Mouse (Mus musculus) liver, embryonic 12.5 days (tissue): ENCODE measurements around the gene Tmem150a. TPM values are rescaled to one million over a fixed set of nuclear protein-coding genes. Genes with fewer than 3 reads are reported as not detected.

Experiments used
- ATAC-seq: fragments of 200-750 bp; cut with Nextera tagmentation; 2 replicates; pipeline ENCODE4 v1.8.0; 2017; ENCODE audit warnings: moderate number of reproducible peaks, mild to moderate bottlenecking, moderate library complexity
- H3K27ac ChIP-seq: fragments of 300-500 bp; sonication (generic); 2 replicates; pipeline ENCODE4 v1.5.1; 2016; ENCODE audit warnings: mild to moderate bottlenecking
- H3K27me3 ChIP-seq: fragments of 300-500 bp; sonication (generic); replicated peaks from 2 replicates; pipeline ENCODE4 v1.6.1; 2016; ENCODE audit warnings: mild to moderate bottlenecking, moderate library complexity
- H3K36me3 ChIP-seq: fragments of 300-500 bp; sonication (generic); 2 replicates; pipeline ENCODE4 v1.6.1; 2016; ENCODE audit warnings: mild to moderate bottlenecking, moderate library complexity
- H3K4me1 ChIP-seq: fragments of 300-500 bp; sonication (generic); 2 replicates; pipeline ENCODE4 v1.6.1; 2016
- H3K4me2 ChIP-seq: fragments of 300-500 bp; sonication (generic); 2 replicates; pipeline ENCODE4 v1.6.1; 2016; ENCODE audit warnings: mild to moderate bottlenecking, moderate library complexity
- H3K4me3 ChIP-seq: fragments of 300-500 bp; sonication (generic); 2 replicates; pipeline ENCODE4 v1.5.1; 2016; ENCODE audit warnings: mild to moderate bottlenecking, moderate library complexity
- H3K9ac ChIP-seq: fragments of 300-500 bp; sonication (generic); 2 replicates; pipeline ENCODE4 v1.6.1; 2016; ENCODE audit warnings: mild to moderate bottlenecking, moderate library complexity
- H3K9me3 ChIP-seq: fragments of 300-500 bp; sonication (generic); replicated peaks from 2 replicates; pipeline ENCODE4 v1.6.1; 2016; ENCODE audit warnings: mild to moderate bottlenecking, moderate library complexity
- WGBS: fragments of 180-500 bp; shearing (Covaris S2); methylation state at CpG from one replicate; pipeline ENCODE4 v1.1.7; 2016; ENCODE audit not compliant: insufficient replicate concordance; 5-methylcytosine and 5-hydroxymethylcytosine counted together
- polyA plus RNA-seq: library from polyadenylated mRNA; unstranded; fragments of >200 nt; fragmentation: Nextera tagmentation; extraction: Ambion mirVana; gene quantifications from 2 replicates; pipeline ENCODE4 v1.2.1, GENCODE M21; 2016

The Tmem150a gene
- polyA plus RNA-seq, 1 experiment from 2014 or later = 33.1 TPM

GRCm38 (mm10) chr6:72378510-72379234 is 23.4 kb downstream of the Tmem150a start:
- no peaks in the 10 kb centered on the region for H3K9me3 ChIP-seq
- H3K9ac ChIP-seq = peak overlapping the region; percentile 88
- H3K27ac ChIP-seq = peak overlapping the region; percentile 94
- H3K4me3 ChIP-seq = peak overlapping the region; percentile 79
- H3K36me3 ChIP-seq = peaks cover 16% of the 10 kb centered on the region; the same call in 1 of the 2 replicates
- no peak for ATAC-seq
- no peaks in the 10 kb centered on the region for H3K27me3 ChIP-seq
- H3K4me1 ChIP-seq = peaks cover 94% of the 10 kb centered on the region
- WGBS = 58% methylated on average over 8 of the region's 8 CpGs
- H3K4me2 ChIP-seq = peak overlapping the region; percentile 84

- H3K27me3 ChIP-seq = no peaks in the 10 kb centered on the region
- peaks cover 21% of the 10 kb centered on the region for H3K36me3 ChIP-seq
- peaks cover 94% of the 10 kb centered on the region for H3K4me1 ChIP-seq
- no peaks in the 10 kb centered on the region for H3K9me3 ChIP-seq
- peak overlapping the region; percentile 84 for H3K4me2 ChIP-seq
- peak; percentile 25 for ATAC-seq
- WGBS = 14% methylated on average over 7 of the region's 7 CpGs
- H3K9ac ChIP-seq = peak overlapping the region; percentile 88
- peak overlapping the region; percentile 94 for H3K27ac ChIP-seq
- peak overlapping the region; percentile 79 for H3K4me3 ChIP-seq
These were observed 24.3 kb downstream of the Tmem150a start for GRCm38 (mm10) chr6:72379377-72380130.

- no peaks in the 10 kb centered on the region for H3K27me3 ChIP-seq
- peak within 1 kb of the TSS; percentile 88 for H3K9ac ChIP-seq
- peak within 1 kb of the TSS; percentile 94 for H3K27ac ChIP-seq
- H3K4me2 ChIP-seq = peak within 1 kb of the TSS; percentile 84
- H3K9me3 ChIP-seq = no peaks in the 10 kb centered on the region
- under 1% methylated on average over 49 of the region's 49 CpGs for WGBS
- peaks cover 28% of the 10 kb centered on the region for H3K36me3 ChIP-seq
- ATAC-seq = peak; percentile 85
- H3K4me1 ChIP-seq = peaks cover 94% of the 10 kb centered on the region
- H3K4me3 ChIP-seq = peak within 1 kb of the TSS; percentile 79
These were observed 25.0 kb downstream of the Tmem150a start, which contains the start of gene Vamp5 for GRCm38 (mm10) chr6:72380131-72380770. Vamp5 (minus strand) TSS chr6:72380468.

- H3K27me3 ChIP-seq = no peaks in the 10 kb centered on the region
- H3K27ac ChIP-seq = peak overlapping the region; percentile 92
- H3K4me3 ChIP-seq = no peak overlapping the region
- H3K9me3 ChIP-seq = no peaks in the 10 kb centered on the region
- peaks cover 30% of the 10 kb centered on the region for H3K36me3 ChIP-seq
- H3K9ac ChIP-seq = peak overlapping the region; percentile 52
- ATAC-seq = no peak
- H3K4me2 ChIP-seq = 0 out of 2 replicates have a peak overlapping the region, but pooled peaks have one; percentile 2
- WGBS = 78% methylated on average over 6 of the region's 6 CpGs
- peaks cover 93% of the 10 kb centered on the region for H3K4me1 ChIP-seq
These were observed 27.2 kb downstream of the Tmem150a start for GRCm38 (mm10) chr6:72382494-72382893.

- Histone ChIP-seq H3K27ac (peak overlapping the region; percentile 92), H3K27me3 (no peaks in the 10 kb centered on the region), H3K4me3 (no peak overlapping the region), H3K9me3 (no peaks in the 10 kb centered on the region), H3K9ac (peak overlapping the region; percentile 52), H3K36me3 (peaks cover 38% of the 10 kb centered on the region), H3K4me2 (peak overlapping the region; percentile 45), H3K4me1 (peaks cover 93% of the 10 kb centered on the region)
- ATAC-seq = no peak
- 65% methylated on average over 6 of the region's 6 CpGs for WGBS
These were observed 28.0 kb downstream of the Tmem150a start for GRCm38 (mm10) chr6:72383142-72383820.

- Histone ChIP-seq H3K9ac (peak overlapping the region; percentile 52), H3K4me1 (peaks cover 93% of the 10 kb centered on the region)
- 28% methylated on average over 7 of the region's 7 CpGs for WGBS
These were observed 28.7 kb downstream of the Tmem150a start for GRCm38 (mm10) chr6:72383952-72384351.

GRCm38 (mm10) chr6:72385258-72385657 is 30.0 kb downstream of the Tmem150a start:
- 24% methylated on average over 4 of the region's 4 CpGs for WGBS
- no peak overlapping the region for H3K4me3 ChIP-seq
- H3K27me3 ChIP-seq = no peaks in the 10 kb centered on the region
- H3K9ac ChIP-seq = no peak overlapping the region
- H3K4me2 ChIP-seq = no peak overlapping the region
- no peak for ATAC-seq
- H3K9me3 ChIP-seq = no peaks in the 10 kb centered on the region
- peaks cover 45% of the 10 kb centered on the region for H3K36me3 ChIP-seq
- H3K27ac ChIP-seq = peak overlapping the region; percentile 92
- peaks cover 83% of the 10 kb centered on the region for H3K4me1 ChIP-seq

More at GRCm38 (mm10) chr6:72383952-72384351, 28.7 kb downstream of the Tmem150a start:
- H3K27me3 ChIP-seq = no peaks in the 10 kb centered on the region
- peak; percentile 86 for ATAC-seq
- peak overlapping the region; percentile 45 for H3K4me2 ChIP-seq
- no peak overlapping the region for H3K4me3 ChIP-seq
- H3K9me3 ChIP-seq = no peaks in the 10 kb centered on the region
- H3K36me3 ChIP-seq = peaks cover 45% of the 10 kb centered on the region
- peak overlapping the region; percentile 92 for H3K27ac ChIP-seq

- peak overlapping the region; percentile 92; the same call in 1 of the 2 replicates for H3K27ac ChIP-seq
- H3K27me3 ChIP-seq = no peaks in the 10 kb centered on the region
- H3K4me2 ChIP-seq = no peak overlapping the region
- H3K9me3 ChIP-seq = no peaks in the 10 kb centered on the region
- no peak overlapping the region; the same call in none of the 2 replicates for H3K9ac ChIP-seq
- H3K4me1 ChIP-seq = peaks cover 79% of the 10 kb centered on the region
- ATAC-seq = no peak
- 82% methylated on average over 2 of the region's 2 CpGs for WGBS
- H3K4me3 ChIP-seq = no peak overlapping the region
- H3K36me3 ChIP-seq = peaks cover 45% of the 10 kb centered on the region
These were observed 31.3 kb downstream of the Tmem150a start for GRCm38 (mm10) chr6:72386561-72386960.

- WGBS = 82% methylated on average over 3 of the region's 3 CpGs
- H3K27me3 ChIP-seq = no peaks in the 10 kb centered on the region
- H3K27ac ChIP-seq = peak overlapping the region; percentile 99
- H3K4me1 ChIP-seq = peaks cover 77% of the 10 kb centered on the region
- H3K9ac ChIP-seq = peak overlapping the region; percentile 98
- peak overlapping the region; percentile 84 for H3K4me3 ChIP-seq
- no peak for ATAC-seq
- peak overlapping the region; percentile 78 for H3K4me2 ChIP-seq
- H3K36me3 ChIP-seq = peaks cover 54% of the 10 kb centered on the region
- H3K9me3 ChIP-seq = no peaks in the 10 kb centered on the region
These were observed 32.6 kb downstream of the Tmem150a start for GRCm38 (mm10) chr6:72387816-72388215.

GRCm38 (mm10) chr6:72388266-72388665 is 33.0 kb downstream of the Tmem150a start:
- 49% methylated on average over 10 of the region's 10 CpGs for WGBS
- Histone ChIP-seq H3K36me3 (peaks cover 58% of the 10 kb centered on the region), H3K4me3 (peak overlapping the region; percentile 84), H3K9me3 (no peaks in the 10 kb centered on the region), H3K4me1 (peaks cover 77% of the 10 kb centered on the region), H3K4me2 (peak overlapping the region; percentile 78), H3K27me3 (no peaks in the 10 kb centered on the region), H3K27ac (peak overlapping the region; percentile 99), H3K9ac (peak overlapping the region; percentile 98)
- no peak for ATAC-seq

GRCm38 (mm10) chr6:72388791-72389329 is 33.6 kb downstream of the Tmem150a start:
- H3K9ac ChIP-seq = peak overlapping the region; percentile 98
- H3K4me1 ChIP-seq = peaks cover 77% of the 10 kb centered on the region
- H3K4me3 ChIP-seq = peak overlapping the region; percentile 84
- ATAC-seq = no peak
- H3K27me3 ChIP-seq = no peaks in the 10 kb centered on the region
- peak overlapping the region; percentile 78 for H3K4me2 ChIP-seq
- H3K9me3 ChIP-seq = no peaks in the 10 kb centered on the region
- 37% methylated on average over 6 of the region's 6 CpGs for WGBS
- H3K36me3 ChIP-seq = peaks cover 62% of the 10 kb centered on the region
- peak overlapping the region; percentile 99 for H3K27ac ChIP-seq
